Mouse (Mus musculus): ENCODE data around the gene Immp2l.

Gene Immp2l

DNA sequence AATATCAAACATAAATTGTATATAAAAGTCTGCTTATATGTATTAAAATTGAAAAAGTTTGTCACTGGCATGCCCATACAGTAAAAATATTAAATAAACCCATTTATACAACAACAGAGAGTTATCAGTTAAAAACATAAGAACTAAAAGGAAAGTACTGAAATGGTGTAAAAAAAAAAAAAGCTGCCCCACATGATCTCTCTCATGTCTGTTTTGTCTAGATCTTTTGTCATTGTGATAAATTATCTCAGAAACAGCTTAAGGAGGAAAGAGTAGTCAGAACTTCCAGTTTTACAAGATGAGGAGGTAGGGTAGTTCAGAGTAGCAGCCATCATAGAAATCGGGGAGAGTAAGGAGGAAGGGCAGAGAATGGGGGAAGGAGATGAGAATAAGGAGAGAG is 298.1 kb downstream of the Immp2l start:
- DNase-seq, result no peak

DNA sequence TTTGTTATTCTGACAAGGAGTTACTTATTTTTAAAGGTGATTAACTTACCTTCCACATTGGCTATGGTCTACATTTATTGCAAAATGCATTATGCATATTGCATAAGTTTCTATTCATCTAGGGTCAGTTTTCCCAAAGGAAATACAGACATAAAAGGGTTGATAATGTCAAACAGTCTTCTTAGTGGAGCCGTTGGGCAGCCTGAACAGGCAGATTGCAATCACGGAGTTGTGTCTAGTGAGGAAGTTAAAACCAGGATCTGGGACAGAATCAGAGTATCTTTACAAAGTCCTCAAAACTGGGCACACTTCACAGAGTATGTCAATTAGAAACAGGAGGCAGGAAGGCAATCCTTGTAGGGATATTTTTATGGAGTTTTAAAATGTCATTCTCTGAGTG is 300.5 kb downstream of the Immp2l start:
- no peak for DNase-seq

DNA sequence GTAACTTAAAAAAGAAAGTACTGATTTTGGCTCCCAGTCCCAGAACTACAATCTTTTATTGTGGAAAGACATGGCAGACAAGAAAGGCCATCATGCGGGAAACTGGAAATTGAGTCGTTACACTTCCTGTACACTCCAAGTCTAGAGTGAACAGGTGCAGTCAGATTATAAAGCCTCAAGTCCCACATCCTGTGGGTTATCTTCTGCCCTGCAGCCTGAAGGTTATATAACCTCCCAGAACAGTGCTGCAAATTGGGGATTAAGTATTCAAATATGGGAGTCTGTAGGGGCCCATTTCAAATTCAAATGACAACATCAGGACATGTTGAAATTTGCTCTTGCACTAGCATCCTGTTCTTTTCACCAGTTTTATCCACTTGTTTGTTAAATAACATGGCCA is 301.9 kb downstream of the Immp2l start:
- DNase-seq, result peak; percentile 19

DNA sequence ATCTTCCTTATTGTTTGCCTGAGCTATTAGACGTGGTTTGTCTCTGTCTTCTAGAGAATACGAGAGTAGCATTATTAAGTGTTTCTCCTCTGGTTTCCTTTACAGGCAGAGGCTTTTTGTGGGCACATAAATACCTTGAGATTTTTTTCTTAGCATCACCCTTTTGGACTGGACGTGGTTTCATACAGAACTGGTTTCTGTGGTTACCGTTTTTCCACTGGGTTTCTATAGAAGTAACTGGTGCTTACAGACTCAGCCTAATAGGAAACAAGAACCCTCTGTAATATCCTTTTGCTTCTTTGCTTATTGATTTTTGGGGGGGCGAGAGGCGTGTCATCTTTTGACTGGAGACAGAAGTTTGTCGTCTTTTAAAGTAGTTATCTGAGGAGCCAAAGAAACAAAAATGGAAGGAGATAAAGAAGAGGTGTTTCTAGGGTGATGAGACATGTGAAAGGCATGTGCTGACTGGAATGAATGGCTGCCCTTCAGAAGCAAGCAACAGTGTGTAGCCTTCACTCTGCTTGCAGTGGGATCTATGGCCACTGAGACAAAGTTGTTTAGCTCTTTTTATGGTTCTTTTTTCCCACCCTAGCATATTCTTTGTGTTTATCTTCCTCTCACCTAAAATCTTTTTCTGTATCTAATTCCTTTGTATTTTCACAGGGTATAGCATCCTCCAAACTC is 307.2 kb downstream of the Immp2l start:
- no peak for DNase-seq

GRCm38 (mm10) chr12:41345621-41346020 is 321.7 kb downstream of the Immp2l start:
- no peak for DNase-seq

GRCm38 (mm10) chr12:41347494-41347893 is 323.6 kb downstream of the Immp2l start:
- DNase-seq, result no peak

DNA sequence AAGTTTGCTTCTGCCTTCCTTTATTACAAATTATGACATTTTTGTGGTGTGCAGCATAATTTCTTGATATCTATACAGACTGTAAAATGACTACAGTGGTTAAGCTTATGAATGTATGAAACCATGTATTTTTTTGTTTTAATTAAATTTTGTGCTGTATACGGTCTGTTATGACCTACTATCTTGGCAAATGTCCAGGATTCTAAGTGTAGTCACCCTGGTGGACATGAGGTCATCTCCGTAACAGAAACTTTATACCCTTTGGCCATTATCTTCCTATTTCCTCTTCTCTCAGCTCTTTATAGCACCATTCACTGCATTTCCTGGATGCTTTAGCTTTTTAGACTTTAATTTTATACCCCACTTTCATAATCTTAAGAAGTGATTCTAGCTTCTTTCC is 325.5 kb downstream of the Immp2l start:
- DNase-seq, result no peak

DNA sequence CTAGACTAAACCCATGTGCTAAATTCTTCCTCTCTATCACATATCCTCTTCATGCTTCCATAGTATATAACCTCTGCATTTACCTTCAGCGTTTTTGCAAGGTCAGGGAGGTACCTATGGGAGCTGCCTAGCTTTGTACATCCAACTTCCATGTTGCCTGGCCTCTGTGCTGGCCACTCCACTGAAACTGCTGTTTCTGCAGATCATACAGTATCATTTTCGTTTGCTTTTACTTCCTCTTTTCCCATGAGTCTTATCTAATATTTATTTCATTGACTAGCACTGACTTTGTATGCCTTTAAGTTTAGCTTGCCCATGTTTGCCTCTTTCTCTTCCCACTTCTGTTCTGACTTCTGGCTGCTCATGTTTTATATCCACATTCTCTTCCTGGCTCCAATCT is 325.9 kb downstream of the Immp2l start:
- DNase-seq, result no peak

DNA sequence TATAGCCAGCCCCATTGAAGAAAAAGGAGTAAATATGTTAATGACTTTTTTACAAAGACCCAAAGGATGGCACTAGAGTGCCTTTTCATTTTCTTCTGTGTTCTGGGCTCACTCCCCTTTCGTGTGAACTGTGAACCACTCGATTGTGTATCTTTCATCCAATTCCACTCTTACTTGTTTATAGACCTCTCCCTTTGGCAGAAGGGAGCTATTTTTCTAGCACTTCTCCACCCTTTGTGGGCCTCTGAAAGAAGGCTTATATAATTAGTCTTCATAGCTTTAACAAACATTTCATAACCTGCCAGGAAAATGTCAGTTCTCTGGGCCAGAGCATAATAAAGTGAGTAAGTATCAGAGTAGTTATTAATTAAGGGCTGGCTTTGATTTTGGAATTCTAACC is 327.4 kb downstream of the Immp2l start:
- DNase-seq, result no peak

GRCm38 (mm10) chr12:41354857-41355256 is 331.0 kb downstream of the Immp2l start:
- no peak for DNase-seq

DNA sequence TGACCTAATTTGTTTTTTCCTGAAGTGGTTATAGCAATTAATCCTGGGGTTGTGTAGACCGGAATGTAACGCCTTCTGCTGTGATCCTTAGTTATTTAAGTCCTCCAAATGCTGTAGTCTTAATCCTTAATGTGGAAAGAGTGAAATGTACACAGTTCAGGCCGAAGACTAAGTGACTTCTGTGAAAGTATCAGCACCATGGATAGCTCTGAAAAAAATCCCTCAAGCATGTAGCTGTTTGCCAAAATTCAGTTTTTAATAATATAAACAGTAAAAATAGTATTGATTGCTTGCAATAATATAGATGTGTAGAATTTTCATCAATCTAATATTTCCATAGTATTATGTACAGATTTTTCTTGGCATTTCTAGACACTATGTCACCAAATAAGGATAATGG is 332.1 kb downstream of the Immp2l start:
- DNase-seq, result no peak

- no peak for DNase-seq
These were observed 362.8 kb downstream of the Immp2l start for GRCm38 (mm10) chr12:41386685-41387084.

DNA sequence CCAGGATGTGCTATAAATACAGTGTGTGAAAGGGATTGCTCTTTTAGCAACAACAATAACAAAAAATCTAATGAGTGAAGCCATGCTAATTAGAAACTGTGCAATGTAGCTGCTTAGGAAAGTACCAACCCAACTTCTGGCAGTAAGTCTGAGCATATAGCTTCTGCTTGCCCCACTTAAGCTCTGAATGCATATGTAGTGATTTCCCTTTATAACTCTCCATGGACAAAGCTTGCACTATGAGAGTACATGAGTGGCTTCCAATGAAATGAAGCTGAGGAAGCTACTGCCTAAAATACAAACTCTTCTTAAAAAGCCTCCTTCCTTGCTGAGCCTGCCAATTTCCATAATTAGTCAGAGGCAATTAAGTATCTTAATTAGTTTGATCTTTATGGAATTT is 370.3 kb downstream of the Immp2l start:
- DNase-seq, result no peak

GRCm38 (mm10) chr12:41401136-41401535 is 377.2 kb downstream of the Immp2l start:
- DNase-seq, result no peak

GRCm38 (mm10) chr12:41401923-41402322 is 378.0 kb downstream of the Immp2l start:
- DNase-seq, result no peak

GRCm38 (mm10) chr12:41409431-41409830 is 385.5 kb downstream of the Immp2l start:
- DNase-seq, result no peak

GRCm38 (mm10) chr12:41416635-41417034 is 392.7 kb downstream of the Immp2l start:
- no peak for DNase-seq

- no peak for DNase-seq
These were observed 393.2 kb downstream of the Immp2l start for GRCm38 (mm10) chr12:41417099-41417498.

DNA sequence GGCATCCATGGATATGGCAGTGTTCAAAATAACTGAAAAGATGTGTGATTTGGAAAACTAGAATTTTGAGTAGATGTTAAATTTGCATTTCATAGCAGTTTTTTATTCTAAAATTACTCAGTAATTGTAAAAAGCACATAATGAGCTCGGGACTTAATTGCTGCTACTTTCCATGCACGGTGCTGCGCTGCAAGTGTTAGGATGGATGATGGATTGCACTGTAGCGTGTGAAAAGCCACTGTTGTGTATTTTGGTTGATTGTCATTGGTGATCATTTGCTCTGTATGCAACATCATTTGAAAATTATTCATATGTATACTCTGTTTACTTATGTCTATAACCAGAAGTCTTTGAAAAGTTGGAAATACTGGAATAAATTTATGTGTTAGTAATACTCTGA is 394.1 kb downstream of the Immp2l start:
- no peak for DNase-seq

- no peak for DNase-seq
These were observed 401.3 kb downstream of the Immp2l start for GRCm38 (mm10) chr12:41425101-41425679.

GRCm38 (mm10) chr12:41427464-41427863 is 403.6 kb downstream of the Immp2l start:
- DNase-seq, result no peak

DNA sequence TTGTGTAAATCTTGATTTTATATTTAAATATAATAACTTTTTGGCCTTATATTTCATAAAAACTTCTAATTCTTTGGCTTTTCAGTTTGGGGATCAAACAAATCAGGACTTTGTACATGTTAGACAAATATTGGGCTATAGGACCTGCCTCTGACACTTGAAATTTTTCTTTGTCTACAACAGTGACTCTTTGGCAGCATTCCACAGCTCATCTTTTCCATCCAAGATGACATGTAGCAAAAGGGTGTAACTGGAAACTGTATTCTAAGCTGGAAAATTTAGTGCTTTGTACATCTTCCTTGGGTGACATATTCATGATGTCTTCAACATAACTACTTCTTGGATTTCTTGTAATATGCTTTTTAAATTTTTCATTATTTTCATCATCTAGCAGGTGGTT is 404.9 kb downstream of the Immp2l start:
- DNase-seq, result no peak

DNA sequence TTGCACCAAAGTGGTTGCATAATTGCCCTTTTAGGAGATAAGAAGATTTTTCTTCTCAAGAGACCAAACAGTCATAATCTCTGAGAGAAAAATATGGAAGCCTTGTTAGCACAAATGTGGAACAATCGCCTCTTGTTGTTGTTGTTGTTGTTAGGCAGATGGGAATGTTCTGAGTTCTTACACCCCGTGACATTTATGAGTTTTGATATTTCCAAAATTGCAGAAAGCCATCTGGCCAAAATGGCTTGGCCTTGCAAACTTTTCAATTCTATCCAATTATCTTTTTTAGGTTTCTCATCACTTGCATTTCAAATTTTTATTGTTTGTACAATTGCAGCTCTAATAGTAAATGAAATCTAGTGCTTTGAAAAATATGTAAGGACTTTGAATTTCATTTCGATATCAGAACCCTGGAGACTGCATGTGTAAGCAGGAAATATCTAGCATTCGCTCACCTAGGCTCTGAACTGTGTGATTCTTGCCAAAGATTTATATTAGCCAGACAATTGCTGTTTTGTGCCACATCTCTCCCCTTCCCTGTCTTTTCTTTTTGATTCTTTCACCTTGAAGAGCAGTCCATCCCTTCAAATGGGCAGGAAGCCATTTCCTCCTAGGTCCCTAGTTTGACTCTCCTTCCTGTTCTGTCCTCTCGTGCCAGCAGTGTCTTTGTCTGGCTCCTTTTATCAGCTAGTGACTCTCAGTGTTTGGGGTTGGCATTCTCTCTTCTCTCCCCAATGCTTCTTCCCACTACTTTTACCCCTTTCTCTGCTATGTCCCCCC is 412.5 kb downstream of the Immp2l start:
- no peak for DNase-seq

- DNase-seq, result no peak
These were observed 414.6 kb downstream of the Immp2l start for GRCm38 (mm10) chr12:41438446-41438845.
